Mouse (Mus musculus) intestine, embryonic 15.5 days (tissue): ENCODE measurements around the gene BC048562. TPM values are rescaled to one million over a fixed set of nuclear protein-coding genes. Genes with fewer than 3 reads are reported as not detected.

Source experiments
- ATAC-seq: fragments of 200-750 bp; cut with Nextera tagmentation; 2 replicates; pipeline ENCODE4 v1.8.0; 2017; ENCODE audit warnings: moderate TSS enrichment, moderate library complexity
- H3K27ac ChIP-seq: fragments of 300-500 bp; sonication (generic); 2 replicates; pipeline ENCODE4 v1.5.1; 2015; ENCODE audit warnings: mild to moderate bottlenecking, inconsistent platforms
- H3K27me3 ChIP-seq: fragments of 300-500 bp; sonication (generic); replicated peaks from 2 replicates; pipeline ENCODE4 v1.6.1; 2015; ENCODE audit warnings: inconsistent platforms
- H3K36me3 ChIP-seq: fragments of 300-500 bp; sonication (generic); 2 replicates; pipeline ENCODE4 v1.6.1; 2015; ENCODE audit warnings: inconsistent platforms
- H3K4me1 ChIP-seq: fragments of 300-500 bp; sonication (generic); replicated peaks from 2 replicates; pipeline ENCODE4 v1.6.1; 2015; ENCODE audit warnings: inconsistent platforms
- H3K4me2 ChIP-seq: fragments of 300-500 bp; sonication (generic); replicated peaks from 2 replicates; pipeline ENCODE4 v1.6.1; 2015; ENCODE audit warnings: mild to moderate bottlenecking, inconsistent platforms
- H3K4me3 ChIP-seq: fragments of 300-500 bp; sonication (generic); replicated peaks from 2 replicates; pipeline ENCODE4 v1.5.1; 2015; ENCODE audit warnings: inconsistent platforms
- H3K9ac ChIP-seq: fragments of 300-500 bp; sonication (generic); 2 replicates; pipeline ENCODE4 v1.6.1; 2015; ENCODE audit warnings: inconsistent platforms
- H3K9me3 ChIP-seq: fragments of 300-500 bp; sonication (generic); 2 replicates; pipeline ENCODE4 v1.6.1; 2016; ENCODE audit warnings: inconsistent platforms
- WGBS: fragments of 180-500 bp; shearing (Covaris S2); methylation state at CpG from one replicate; pipeline ENCODE4 v1.1.7; 2015; 5-methylcytosine and 5-hydroxymethylcytosine counted together
- polyA plus RNA-seq: library from polyadenylated mRNA; unstranded; fragments of >200 nt; fragmentation: Nextera tagmentation; extraction: Ambion mirVana; gene quantifications from 2 replicates; pipeline ENCODE4 v1.2.1, GENCODE M21; 2015

Gene BC048562
- polyA plus RNA-seq, 1 experiment from 2014 or later: not detected

GRCm38 (mm10) chr9:108494905-108495304 lies 58.6 kb downstream of the BC048562 start:
- ATAC-seq: no peak
- Histone ChIP-seq H3K4me2 (no peak overlapping the region), H3K4me1 (peaks cover 13% of the 10 kb centered on the region), H3K4me3 (no peak overlapping the region), H3K9me3 (no peaks in the 10 kb centered on the region), H3K9ac (no peak overlapping the region), H3K27ac (no peak overlapping the region), H3K36me3 (peaks cover 68% of the 10 kb centered on the region), H3K27me3 (no peaks in the 10 kb centered on the region)
- 84% methylated on average over 10 of the region's 10 CpGs for WGBS

Other genes with a start within 250 kb of the BC048562 start
- gene Bsn, start 246.1 kb upstream of the BC048562 start, polyA plus RNA-seq: 4.7 and 4.9 TPM in 2 replicates
- gene Dag1, start 172.5 kb upstream of the BC048562 start, polyA plus RNA-seq: 72.9 and 75.1 TPM in 2 replicates
- gene Nicn1, start 146.1 kb upstream of the BC048562 start, polyA plus RNA-seq: 28.9 and 29.5 TPM in 2 replicates
- 20.9 and 23.2 TPM in 2 replicates for gene Amt, start 139.6 kb upstream of the BC048562 start, polyA plus RNA-seq
- gene Rhoa, start 130.4 kb upstream of the BC048562 start, polyA plus RNA-seq: 422 and 453 TPM in 2 replicates
- 34.1 and 37.1 TPM in 2 replicates for gene Tcta, start 130.3 kb upstream of the BC048562 start, polyA plus RNA-seq
- 1,041 and 1,081 TPM in 2 replicates for gene Gpx1, start 97.6 kb upstream of the BC048562 start, polyA plus RNA-seq
- 82.5 and 89.1 TPM in 2 replicates for gene Usp4, start 88.6 kb upstream of the BC048562 start, polyA plus RNA-seq
- gene 1700102P08Rik, start 43.7 kb upstream of the BC048562 start, polyA plus RNA-seq: 0.30 and 0.88 TPM in 2 replicates
- 1.5 and 1.6 TPM in 2 replicates for gene Ccdc36, start 8.0 kb upstream of the BC048562 start, polyA plus RNA-seq
- 51.2 and 53.9 TPM in 2 replicates for gene Ccdc71, start 24.0 kb downstream of the BC048562 start, polyA plus RNA-seq
- gene Klhdc8b, start 25.1 kb downstream of the BC048562 start, polyA plus RNA-seq: 48.7 and 54.2 TPM in 2 replicates
- gene Lamb2, start 43.3 kb downstream of the BC048562 start, polyA plus RNA-seq: 29.5 and 35.0 TPM in 2 replicates
- gene Usp19, start 54.1 kb downstream of the BC048562 start, polyA plus RNA-seq: 49.5 and 52.4 TPM in 2 replicates
- 105 and 106 TPM in 2 replicates for gene Qars, start 71.2 kb downstream of the BC048562 start, polyA plus RNA-seq
- 93.1 and 102 TPM in 2 replicates for gene Qrich1, start 80.3 kb downstream of the BC048562 start, polyA plus RNA-seq
- gene Impdh2, start 123.8 kb downstream of the BC048562 start, polyA plus RNA-seq: 173 and 179 TPM in 2 replicates
- gene Ndufaf3, start 131.0 kb downstream of the BC048562 start, polyA plus RNA-seq: 37.7 and 42.4 TPM in 2 replicates
- gene Dalrd3, start 133.4 kb downstream of the BC048562 start, polyA plus RNA-seq: 112 and 118 TPM in 2 replicates
- gene Wdr6, start 142.3 kb downstream of the BC048562 start, polyA plus RNA-seq: 71.4 and 72.7 TPM in 2 replicates
- gene P4htm, start 161.2 kb downstream of the BC048562 start, polyA plus RNA-seq: 5.8 and 6.4 TPM in 2 replicates
- gene Arih2, start 212.9 kb downstream of the BC048562 start, polyA plus RNA-seq: 41.0 and 46.4 TPM in 2 replicates
- gene Slc25a20, start 225.6 kb downstream of the BC048562 start, polyA plus RNA-seq: 77.1 and 83.3 TPM in 2 replicates